Mouse (Mus musculus): Measurements from ENCODE around the gene Olig3. TPM values are rescaled to one million over a fixed set of nuclear protein-coding genes. Genes with fewer than 3 reads are reported as not detected.

The Olig3 gene
- polyA plus RNA-seq, 1 experiment from 2014 or later = not detected

DNA sequence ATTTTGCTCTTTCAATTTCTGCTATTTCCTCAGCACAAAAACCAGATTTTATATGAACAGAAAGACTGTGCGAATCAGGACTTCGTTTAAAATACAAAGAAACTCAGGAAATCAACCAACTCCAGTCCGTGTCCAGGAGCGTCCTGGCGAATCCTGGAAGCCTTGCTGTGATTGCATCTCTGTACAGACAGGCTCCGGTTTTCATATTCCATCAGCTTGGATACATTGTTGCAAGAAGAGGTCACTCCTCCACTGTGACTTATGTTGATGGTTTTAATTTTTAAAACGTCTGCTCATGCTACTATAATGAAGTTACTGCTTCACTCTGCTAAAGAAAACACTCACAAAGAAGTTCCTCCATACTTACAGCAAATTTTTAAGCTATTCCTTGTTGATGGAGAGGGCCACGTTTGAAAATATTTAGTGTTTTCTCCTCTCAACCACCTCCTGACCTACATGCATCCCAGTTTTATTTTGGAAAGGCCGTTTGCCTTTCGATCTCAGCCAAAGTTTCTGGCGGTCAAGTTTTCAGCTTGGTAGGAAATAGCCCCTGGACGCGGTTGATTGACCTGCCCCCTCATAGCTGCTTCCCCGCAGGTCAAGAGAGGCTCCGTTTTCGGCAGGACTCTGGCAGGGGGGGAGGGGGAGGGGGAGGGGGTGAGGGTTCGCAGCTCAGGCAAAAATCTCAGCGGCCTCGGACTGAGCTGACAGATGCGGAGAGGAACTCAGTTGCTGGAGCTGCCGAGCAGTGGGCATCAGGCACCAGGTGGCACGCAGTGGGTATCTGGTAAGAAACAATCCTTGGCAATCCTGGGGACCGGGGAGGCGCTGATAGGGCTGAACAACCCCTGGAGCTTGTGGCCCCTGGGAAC lies 4.1 kb upstream of the Olig3 start:
- H3K4me2 ChIP-seq (replicated peaks) = no peak overlapping the region
- ATAC-seq (ENCODE audit: low FRiP score, low read depth) = no peak
- no peaks in the 10 kb centered on the region for H3K9me3 ChIP-seq
- peaks cover 12% of the 10 kb centered on the region for H3K4me1 ChIP-seq
- H3K4me3 ChIP-seq = no peak overlapping the region
- no peaks in the 10 kb centered on the region for H3K36me3 ChIP-seq
- WGBS = 1% methylated on average over 24 of the region's 24 CpGs
- H3K27me3 ChIP-seq = peaks cover 84% of the 10 kb centered on the region
- no peak overlapping the region for H3K9ac ChIP-seq
- no peak overlapping the region for H3K27ac ChIP-seq

DNA sequence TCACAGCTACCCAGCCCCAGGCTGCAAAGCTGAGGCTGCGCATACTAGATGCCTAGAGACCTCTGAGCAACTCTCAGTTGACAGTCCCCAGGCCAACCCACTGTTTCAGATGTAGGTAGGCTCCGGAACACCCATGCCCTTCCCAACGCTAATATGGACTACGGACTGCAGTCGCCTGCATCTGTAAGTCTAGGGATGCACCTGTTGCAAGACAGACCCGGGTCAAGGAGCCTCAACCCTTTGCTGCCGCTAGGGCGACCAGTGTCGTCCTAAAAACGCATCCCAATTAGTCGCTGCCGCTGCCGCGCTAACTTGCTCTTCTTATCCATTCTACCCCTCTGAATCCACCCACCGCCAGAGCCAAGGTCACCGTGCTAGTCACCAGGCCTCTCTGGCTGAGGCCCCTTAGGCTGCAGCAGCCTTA lies 3.4 kb upstream of the Olig3 start:
- Histone ChIP-seq H3K9me3 (no peaks in the 10 kb centered on the region), H3K4me2 (replicated peaks) (no peak overlapping the region), H3K9ac (no peak overlapping the region), H3K27me3 (peaks cover 87% of the 10 kb centered on the region), H3K27ac (no peak overlapping the region), H3K4me1 (peaks cover 15% of the 10 kb centered on the region), H3K4me3 (no peak overlapping the region), H3K36me3 (no peaks in the 10 kb centered on the region)
- ATAC-seq (ENCODE audit: low FRiP score, low read depth) = no peak
- WGBS = under 1% methylated on average over 16 of the region's 16 CpGs

DNA sequence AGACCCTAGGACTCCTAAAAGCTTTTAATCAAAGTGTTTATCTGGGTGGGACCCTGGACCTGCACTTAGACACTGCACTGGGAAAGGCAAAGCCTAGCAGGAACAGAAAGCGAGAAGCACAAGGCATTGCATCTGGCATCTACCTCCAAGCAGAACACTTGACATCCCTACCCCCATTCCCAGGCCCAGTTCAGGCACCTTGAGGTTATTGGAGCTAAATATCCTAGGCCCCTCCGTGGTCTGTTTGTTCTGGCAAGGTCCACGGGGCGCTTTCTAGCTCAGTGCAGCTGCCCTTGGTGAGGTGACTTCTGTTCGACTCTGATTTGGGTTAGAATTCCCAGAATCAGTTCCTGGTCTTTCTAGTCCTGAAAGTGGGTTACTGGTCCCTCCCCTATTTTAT lies 2.7 kb upstream of the Olig3 start:
- H3K9ac ChIP-seq = no peak overlapping the region
- no peaks in the 10 kb centered on the region for H3K9me3 ChIP-seq
- no peaks in the 10 kb centered on the region for H3K36me3 ChIP-seq
- ATAC-seq (ENCODE audit: low FRiP score, low read depth) = no peak
- no peak overlapping the region for H3K27ac ChIP-seq
- no peak overlapping the region for H3K4me2 ChIP-seq (replicated peaks)
- WGBS = 3% methylated on average over 5 of the region's 5 CpGs
- H3K4me3 ChIP-seq = no peak overlapping the region
- H3K27me3 ChIP-seq = peaks cover 87% of the 10 kb centered on the region
- H3K4me1 ChIP-seq = peaks cover 15% of the 10 kb centered on the region

DNA sequence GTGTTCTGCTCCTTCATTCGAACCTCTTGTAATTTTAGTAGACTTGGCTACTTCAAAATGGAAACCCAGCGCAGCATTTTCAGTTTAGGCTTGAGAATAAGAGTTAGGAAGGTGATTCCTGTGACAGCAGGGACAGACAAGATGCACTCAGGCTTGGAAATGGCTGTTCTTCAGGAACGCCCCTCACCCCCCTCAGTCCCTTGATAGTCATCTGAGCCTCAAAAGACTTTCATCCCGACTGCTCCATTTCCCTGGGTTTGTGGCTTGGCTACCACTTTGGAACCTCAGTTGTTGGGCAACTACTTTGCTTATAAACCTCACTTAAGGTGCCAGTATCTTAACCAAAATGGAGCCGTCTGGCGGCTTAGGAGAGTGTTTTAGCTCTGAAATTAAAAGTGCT lies 2.2 kb upstream of the Olig3 start:
- 4% methylated on average over 6 of the region's 6 CpGs for WGBS
- H3K27me3 ChIP-seq = peaks cover 88% of the 10 kb centered on the region
- no peak overlapping the region for H3K4me3 ChIP-seq
- H3K9me3 ChIP-seq = no peaks in the 10 kb centered on the region
- H3K4me2 ChIP-seq (replicated peaks) = no peak overlapping the region
- no peak overlapping the region for H3K9ac ChIP-seq
- H3K4me1 ChIP-seq = peaks cover 15% of the 10 kb centered on the region
- H3K36me3 ChIP-seq = no peaks in the 10 kb centered on the region
- ATAC-seq (ENCODE audit: low FRiP score, low read depth) = no peak
- no peak overlapping the region for H3K27ac ChIP-seq

DNA sequence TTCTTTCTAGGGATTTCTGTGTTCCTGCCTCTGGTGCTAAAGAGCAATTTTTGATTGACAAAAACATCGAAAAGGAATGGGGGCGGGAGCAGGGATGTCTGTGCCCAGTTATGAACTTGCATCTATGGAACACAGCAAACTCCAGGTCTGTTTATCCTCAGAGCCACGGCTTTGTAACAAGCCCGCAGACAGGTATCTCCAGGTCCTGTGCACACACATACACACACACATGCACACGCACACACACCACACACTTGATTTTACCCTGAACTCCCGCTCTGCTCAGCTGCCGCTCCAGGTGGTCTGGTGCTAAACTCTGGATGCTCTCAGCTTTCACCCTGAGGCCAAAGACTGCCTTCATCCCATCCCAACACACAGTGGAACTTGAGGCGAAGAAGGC lies 1.3 kb upstream of the Olig3 start:
- WGBS = 2% methylated on average over 8 of the region's 8 CpGs
- no peak overlapping the region for H3K4me2 ChIP-seq (replicated peaks)

DNA sequence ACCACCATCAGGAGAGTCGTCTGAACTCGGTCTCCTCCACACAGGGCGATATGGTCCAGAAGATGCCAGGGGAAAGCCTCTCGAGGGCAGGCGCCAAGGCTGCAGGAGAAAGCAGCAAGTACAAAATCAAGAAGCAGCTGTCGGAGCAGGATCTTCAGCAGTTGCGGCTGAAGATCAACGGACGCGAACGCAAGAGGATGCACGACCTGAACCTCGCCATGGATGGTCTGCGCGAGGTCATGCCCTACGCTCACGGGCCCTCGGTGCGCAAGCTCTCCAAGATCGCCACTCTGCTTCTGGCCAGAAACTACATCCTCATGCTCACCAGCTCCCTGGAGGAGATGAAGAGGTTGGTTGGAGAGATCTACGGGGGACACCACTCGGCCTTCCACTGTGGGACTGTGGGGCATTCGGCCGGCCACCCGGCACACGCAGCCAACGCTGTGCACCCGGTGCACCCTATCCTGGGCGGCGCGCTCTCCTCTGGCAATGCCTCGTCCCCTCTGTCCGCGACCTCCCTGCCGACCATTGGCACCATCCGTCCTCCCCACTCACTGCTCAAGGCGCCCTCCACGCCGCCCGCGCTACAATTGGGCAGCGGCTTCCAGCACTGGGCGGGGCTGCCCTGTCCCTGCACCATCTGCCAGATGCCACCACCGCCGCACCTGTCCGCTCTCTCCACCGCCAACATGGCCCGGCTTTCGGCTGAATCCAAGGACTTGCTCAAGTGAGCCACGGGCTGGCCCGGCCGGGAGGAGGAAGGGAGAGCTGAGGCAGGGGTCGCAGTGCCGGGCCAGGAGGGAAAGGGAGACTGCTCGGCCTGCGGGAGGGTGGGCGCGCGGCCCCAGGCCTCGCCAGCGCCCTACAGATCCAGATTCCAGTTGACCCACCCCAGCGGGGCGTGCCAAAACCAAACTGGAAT lies 648 bp downstream of the Olig3 start:
- peak; percentile 54; the same call in 1 of the 2 replicates for ATAC-seq (ENCODE audit: low FRiP score, low read depth)
- Histone ChIP-seq H3K27me3 (peaks cover 100% of the 10 kb centered on the region), H3K9me3 (no peaks in the 10 kb centered on the region), H3K9ac (no peak overlapping the region), H3K36me3 (no peaks in the 10 kb centered on the region), H3K4me2 (replicated peaks) (peak overlapping the region; percentile 44), H3K4me3 (peak overlapping the region; percentile 21; the same call in 1 of the 2 replicates), H3K27ac (no peak overlapping the region), H3K4me1 (peaks cover 23% of the 10 kb centered on the region)
- WGBS = 1% methylated on average over 63 of the region's 63 CpGs

More for the DNA sequence above, 1.3 kb upstream of the Olig3 start:
- no peaks in the 10 kb centered on the region for H3K36me3 ChIP-seq
- peaks cover 94% of the 10 kb centered on the region for H3K27me3 ChIP-seq
- no peak for ATAC-seq (ENCODE audit: low FRiP score, low read depth)
- no peak overlapping the region for H3K4me3 ChIP-seq
- no peaks in the 10 kb centered on the region for H3K9me3 ChIP-seq
- H3K9ac ChIP-seq = no peak overlapping the region
- peaks cover 15% of the 10 kb centered on the region for H3K4me1 ChIP-seq
- no peak overlapping the region for H3K27ac ChIP-seq

DNA sequence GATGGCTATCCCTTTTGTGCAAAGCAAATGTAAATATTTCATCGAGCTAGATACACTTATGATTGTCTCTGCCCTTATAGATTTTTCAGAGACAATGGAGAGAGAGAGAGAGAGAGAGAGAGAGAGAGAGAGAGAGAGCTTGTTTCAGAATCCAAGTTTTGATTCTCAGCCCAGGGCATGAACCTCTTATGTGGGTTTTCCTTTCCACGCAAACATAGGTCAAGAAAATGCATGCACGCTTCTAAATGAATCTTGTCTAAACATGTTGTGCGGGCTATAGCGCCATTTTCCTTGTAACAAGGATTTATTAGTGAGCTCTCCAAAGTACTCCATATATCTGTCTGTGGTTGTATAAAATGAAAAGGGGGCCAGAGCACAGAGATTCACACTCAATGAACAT lies 1.5 kb downstream of the Olig3 start:
- 22% methylated on average over 5 of the region's 5 CpGs for WGBS
- no peak overlapping the region for H3K27ac ChIP-seq
- H3K27me3 ChIP-seq = peaks cover 99% of the 10 kb centered on the region
- no peaks in the 10 kb centered on the region for H3K36me3 ChIP-seq
- H3K4me2 ChIP-seq (replicated peaks) = no peak overlapping the region
- H3K4me1 ChIP-seq = peaks cover 26% of the 10 kb centered on the region
- H3K9me3 ChIP-seq = no peaks in the 10 kb centered on the region
- H3K9ac ChIP-seq = no peak overlapping the region
- no peak for ATAC-seq (ENCODE audit: low FRiP score, low read depth)
- H3K4me3 ChIP-seq = no peak overlapping the region

DNA sequence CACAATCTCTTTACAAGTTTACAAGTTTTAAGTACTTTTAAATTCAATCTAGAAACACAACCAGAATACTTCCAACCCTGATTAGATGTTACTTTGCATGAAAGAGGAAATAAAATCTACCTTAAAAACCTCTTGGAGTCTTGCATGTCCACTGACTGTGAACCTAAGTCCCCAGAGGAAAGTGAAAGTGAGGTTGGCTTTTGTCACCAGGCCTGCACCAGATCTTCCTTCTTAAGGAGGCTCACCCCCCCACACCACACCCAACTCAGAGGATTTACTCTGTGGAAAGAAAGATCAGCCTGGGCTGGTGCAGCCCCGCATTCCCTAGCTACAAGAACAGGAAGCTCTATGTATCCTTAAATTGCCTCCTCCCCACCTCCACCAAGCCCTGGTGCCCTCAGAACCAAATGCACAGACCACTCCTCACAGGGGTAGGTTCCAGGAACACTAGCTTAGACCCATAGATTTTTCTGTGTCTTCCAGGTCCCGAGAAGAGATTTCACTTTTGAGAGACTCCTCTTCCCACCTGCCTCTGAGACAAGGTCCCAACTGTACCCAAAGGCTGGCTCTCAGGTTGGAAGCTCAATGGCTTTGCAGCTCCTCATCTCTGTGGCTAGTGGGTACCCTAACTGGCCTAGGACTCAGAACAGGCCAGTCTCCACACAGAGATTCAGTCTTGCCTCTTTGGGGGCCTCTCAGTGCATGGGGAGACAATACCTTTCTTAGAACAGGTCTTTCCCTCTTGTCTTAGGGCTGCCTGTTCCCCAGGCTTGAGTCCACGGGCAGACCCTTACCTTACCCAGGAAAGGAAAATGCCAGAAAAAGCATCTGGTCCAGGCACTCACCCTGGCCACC lies 4.3 kb downstream of the Olig3 start:
- ATAC-seq (ENCODE audit: low FRiP score, low read depth) = no peak

DNA sequence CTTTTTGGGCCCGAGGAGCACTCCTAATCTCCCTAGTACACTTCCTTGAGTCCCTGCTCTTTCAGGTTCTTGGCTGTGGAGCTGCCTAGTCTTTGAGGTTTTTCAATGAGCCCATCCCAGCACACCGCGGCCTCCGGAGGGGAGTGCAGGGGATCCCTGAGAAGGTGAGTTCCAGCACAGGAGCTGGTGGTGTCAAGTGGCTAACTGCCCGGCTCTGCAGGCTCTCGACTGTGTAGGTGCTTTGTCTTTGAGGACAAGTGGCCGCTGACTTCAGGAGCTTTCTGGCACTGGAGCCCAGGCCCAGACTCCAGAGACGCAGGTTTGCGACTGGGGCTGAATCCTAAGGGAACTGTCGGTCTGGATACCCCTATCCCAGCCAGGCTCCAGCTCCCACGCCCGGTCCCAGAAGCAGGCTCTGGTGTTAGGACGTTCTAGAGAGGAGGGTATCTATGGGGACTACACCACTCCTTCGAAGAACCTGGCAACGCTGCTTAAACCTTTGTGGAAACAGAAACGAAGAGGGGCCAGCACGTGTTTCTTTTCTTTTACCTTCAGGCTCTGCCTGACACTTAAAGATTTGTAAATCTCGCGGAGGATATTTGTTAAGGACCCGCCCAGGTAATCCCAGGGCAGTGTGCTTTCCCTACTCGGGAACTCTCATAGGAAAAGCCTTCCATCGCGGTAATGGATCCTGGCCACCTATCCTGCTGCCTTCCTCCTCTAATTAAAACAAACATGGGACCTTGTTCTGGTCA lies 5.4 kb downstream of the Olig3 start:
- Histone ChIP-seq H3K9ac (no peak overlapping the region), H3K27ac (no peak overlapping the region), H3K4me3 (peak overlapping the region; percentile 21; the same call in 1 of the 2 replicates), H3K27me3 (peaks cover 95% of the 10 kb centered on the region), H3K36me3 (no peaks in the 10 kb centered on the region), H3K9me3 (no peaks in the 10 kb centered on the region), H3K4me2 (replicated peaks) (peak overlapping the region; percentile 50), H3K4me1 (peaks cover 27% of the 10 kb centered on the region)
- ATAC-seq (ENCODE audit: low FRiP score, low read depth) = no peak
- WGBS = under 1% methylated on average over 23 of the region's 23 CpGs

More for the DNA sequence above, 4.3 kb downstream of the Olig3 start:
- WGBS = 15% methylated on average over 3 of the region's 3 CpGs
- no peak overlapping the region for H3K4me3 ChIP-seq
- H3K27me3 ChIP-seq = peaks cover 96% of the 10 kb centered on the region
- H3K9ac ChIP-seq = no peak overlapping the region
- no peaks in the 10 kb centered on the region for H3K36me3 ChIP-seq
- H3K9me3 ChIP-seq = no peaks in the 10 kb centered on the region
- no peak overlapping the region for H3K4me2 ChIP-seq (replicated peaks)
- no peak overlapping the region for H3K27ac ChIP-seq
- H3K4me1 ChIP-seq = peaks cover 28% of the 10 kb centered on the region

DNA sequence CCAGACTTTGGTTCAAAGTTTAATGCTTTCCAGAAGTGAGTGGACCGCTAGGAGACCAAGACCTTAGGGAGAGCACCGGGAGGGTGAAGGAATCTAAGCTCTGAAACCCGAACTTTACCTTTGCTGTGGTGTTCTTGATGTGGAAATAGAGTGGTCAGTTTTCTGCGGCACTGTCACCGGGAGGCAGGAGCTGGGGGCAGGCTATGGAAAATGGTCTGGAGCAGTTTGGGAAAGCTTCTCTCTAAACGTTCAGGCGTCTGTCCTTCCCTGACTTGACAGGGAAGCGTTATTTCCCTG lies 5.9 kb downstream of the Olig3 start:
- Histone ChIP-seq H3K9me3 (no peaks in the 10 kb centered on the region), H3K9ac (no peak overlapping the region), H3K27ac (no peak overlapping the region), H3K36me3 (no peaks in the 10 kb centered on the region), H3K4me3 (peak overlapping the region; percentile 21), H3K27me3 (peaks cover 93% of the 10 kb centered on the region), H3K4me1 (peaks cover 22% of the 10 kb centered on the region), H3K4me2 (replicated peaks) (peak overlapping the region; percentile 50)
- no peak for ATAC-seq (ENCODE audit: low FRiP score, low read depth)
- WGBS = 0% methylated on average over 8 of the region's 8 CpGs

DNA sequence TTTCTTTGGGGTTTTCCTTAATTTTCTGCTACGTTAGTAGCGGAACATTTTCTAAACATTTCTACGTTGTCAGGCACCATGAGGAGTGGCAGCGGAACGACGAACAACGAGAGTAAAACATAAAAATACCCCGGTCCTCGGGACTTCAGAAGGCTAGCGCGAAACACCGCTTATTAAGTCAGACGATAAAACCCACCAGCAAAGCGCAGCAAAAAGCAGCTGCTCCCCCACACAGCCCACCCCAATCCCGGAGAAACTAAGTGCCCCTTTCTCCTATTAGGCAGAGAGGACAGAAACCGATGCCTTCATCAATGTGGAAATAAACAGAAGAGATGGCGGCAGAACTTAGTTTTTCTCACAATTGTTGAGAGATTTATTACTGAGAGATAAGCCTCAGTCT lies 6.5 kb downstream of the Olig3 start:
- ATAC-seq (ENCODE audit: low FRiP score, low read depth) = no peak
- Histone ChIP-seq H3K4me3 (peak overlapping the region; percentile 21), H3K9ac (no peak overlapping the region), H3K4me2 (replicated peaks) (peak overlapping the region; percentile 50), H3K9me3 (no peaks in the 10 kb centered on the region), H3K36me3 (no peaks in the 10 kb centered on the region), H3K27ac (no peak overlapping the region), H3K4me1 (peaks cover 19% of the 10 kb centered on the region), H3K27me3 (peaks cover 87% of the 10 kb centered on the region)
- 1% methylated on average over 17 of the region's 17 CpGs for WGBS

Measured in limb, embryonic 13.5 days (tissue).